Mouse (Mus musculus): ENCODE measurements at regions not wholly inside any gene's neighbourhood (a gene's known extent, or its start where the extent isn't known, plus 50 kb on each side); places are given as distances from the start of the nearest gene placed in this dataset.

GRCm38 (mm10) chrX:137424259-137424658, 146.1 kb upstream of the Il1rapl2 start:
- ChIA-PET CTCF (no interaction called here), POLR2A (no interaction called here)
- H3K27me3 ChIP-seq = peaks cover 4% of the 10 kb centered on the region
- TF ChIP-seq CTCF (IDR thresholded peaks at IDR 0.05) = peak; percentile 67
- in situ Hi-C loops (cut with MboI; ENCODE audit: low pct_unique_long_range_greater_than_20kb) = no loop called here
- ATAC-seq (no peak), DNase-seq (ENCODE audit: low read depth, low spot score) (no peak)
